Mouse (Mus musculus): ENCODE measurements at regions not wholly inside any gene's neighbourhood (a gene's known extent, or its start where the extent isn't known, plus 50 kb on each side); places are given as distances from the start of the nearest gene placed in this dataset.

- H3K9ac ChIP-seq (ENCODE audit: control insufficient read depth, low read depth, low read length, poor library complexity, severe bottlenecking) = no peak overlapping the region
- no peaks in the 10 kb centered on the region for H3K9me3 ChIP-seq (replicated peaks; ENCODE audit: insufficient read depth, low read length)
- H3K4me1 ChIP-seq (ENCODE audit: control insufficient read depth in 1 of 2, insufficient read depth in 2 of 2, low read length in 2 of 2) = no peaks in the 10 kb centered on the region
- H3K79me2 ChIP-seq (ENCODE audit: control insufficient read depth, insufficient read depth, low read length, poor library complexity) = no peaks in the 10 kb centered on the region
- H3K36me3 ChIP-seq (ENCODE audit: control insufficient read depth in 1 of 2, insufficient read depth in 2 of 2, low read length in 2 of 2) = no peaks in the 10 kb centered on the region
- no peak for TF ChIP-seq MAZ (IDR thresholded peaks at IDR 0.05; ENCODE audit: low read depth, low read length)
- TF ChIP-seq NRF1 (IDR thresholded peaks at IDR 0.05; ENCODE audit: insufficient read depth, low read depth, low read length, poor library complexity, severe bottlenecking) = no peak
- TF ChIP-seq MYB (IDR thresholded peaks at IDR 0.05; ENCODE audit: low read depth, low read length) = no peak
- TF ChIP-seq E2F4 (IDR thresholded peaks at IDR 0.05; ENCODE audit: borderline replicate concordance, low read depth, low read length) = no peak
- TF ChIP-seq GATA1 (IDR thresholded peaks at IDR 0.05; ENCODE audit: low read depth, low read length) = no peak
- no peak for TF ChIP-seq POLR2AphosphoS2 (IDR thresholded peaks at IDR 0.05; ENCODE audit: low read length)
- TF ChIP-seq TCF12 (IDR thresholded peaks at IDR 0.05; ENCODE audit: low read depth, low read length) = no peak
- no peak for TF ChIP-seq KAT2A (conservative IDR thresholded peaks at IDR 0.05; ENCODE audit: low read depth, low read length)
- no peak for TF ChIP-seq SIN3A (IDR thresholded peaks at IDR 0.05; ENCODE audit: low read length)
- TF ChIP-seq POLR2A (IDR thresholded peaks at IDR 0.05; ENCODE audit: control insufficient read depth in 1 of 2, insufficient read depth in 1 of 2, low read depth in 1 of 2, low read length in 2 of 2, poor library complexity in 1 of 2) = no peak
- TF ChIP-seq ZNF384 (IDR thresholded peaks at IDR 0.05; ENCODE audit: low read depth, low read length) = no peak
- no peak for DNase-seq (ENCODE audit: low read depth, low spot score)
- H3K27me3 ChIP-seq (ENCODE audit: control insufficient read depth in 1 of 2, insufficient read depth in 2 of 2, low read length in 2 of 2) = no peaks in the 10 kb centered on the region
- H3K4me3 ChIP-seq (ENCODE audit: control insufficient read depth in 1 of 2, insufficient read depth in 1 of 2, low read depth in 2 of 2, low read length in 2 of 2) = no peak overlapping the region
- H3K27ac ChIP-seq (ENCODE audit: control insufficient read depth, low read depth, low read length) = no peak overlapping the region
Observed at GRCm38 (mm10) chr6:73386261-73386660, 83.2 kb downstream of the 4931417E11Rik start.

DNA sequence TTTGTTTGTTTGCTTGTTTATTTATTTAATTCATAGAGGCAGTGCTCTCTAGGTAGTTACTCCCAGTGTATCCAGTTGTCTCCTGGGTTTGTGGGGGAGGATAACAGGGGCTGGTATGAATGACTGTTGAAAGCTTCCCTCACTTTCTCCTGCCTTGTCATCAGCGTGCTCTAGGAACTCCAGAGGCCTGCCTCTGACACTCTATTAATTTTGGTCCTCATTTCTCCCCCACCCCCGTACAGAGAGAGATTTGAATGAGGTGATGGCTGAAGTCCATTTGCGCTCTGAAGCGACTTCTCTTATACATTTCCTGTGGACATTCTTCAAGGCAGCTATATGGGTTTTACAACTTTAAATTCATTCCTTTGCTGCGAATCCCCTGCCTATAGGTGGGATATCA is 89.6 kb downstream of the 4931417E11Rik start:
- no peak overlapping the region for H3K4me3 ChIP-seq (ENCODE audit: control insufficient read depth in 1 of 2, insufficient read depth in 1 of 2, low read depth in 2 of 2, low read length in 2 of 2)
- TF ChIP-seq ETS1 (IDR thresholded peaks at IDR 0.05; ENCODE audit: low read depth, low read length) = no peak
- TF ChIP-seq POLR2AphosphoS5 (IDR thresholded peaks at IDR 0.05; ENCODE audit: borderline replicate concordance, low read depth, low read length) = no peak
- H3K9ac ChIP-seq (ENCODE audit: control insufficient read depth, low read depth, low read length, poor library complexity, severe bottlenecking) = no peak overlapping the region
- no peak for DNase-seq (ENCODE audit: low read depth, low spot score)
- H3K27ac ChIP-seq (ENCODE audit: control insufficient read depth, low read depth, low read length) = no peak overlapping the region
- no peaks in the 10 kb centered on the region for H3K79me2 ChIP-seq (ENCODE audit: control insufficient read depth, insufficient read depth, low read length, poor library complexity)
- no peaks in the 10 kb centered on the region for H3K9me3 ChIP-seq (replicated peaks; ENCODE audit: insufficient read depth, low read length)
- H3K27me3 ChIP-seq (ENCODE audit: control insufficient read depth in 1 of 2, insufficient read depth in 2 of 2, low read length in 2 of 2) = no peaks in the 10 kb centered on the region
- H3K4me1 ChIP-seq (ENCODE audit: control insufficient read depth in 1 of 2, insufficient read depth in 2 of 2, low read length in 2 of 2) = no peaks in the 10 kb centered on the region
- H3K36me3 ChIP-seq (ENCODE audit: control insufficient read depth in 1 of 2, insufficient read depth in 2 of 2, low read length in 2 of 2) = no peaks in the 10 kb centered on the region

GRCm38 (mm10) chr6:73377884-73378283 is 91.6 kb downstream of the 4931417E11Rik start:
- Histone ChIP-seq H3K27ac (ENCODE audit: control insufficient read depth, low read depth, low read length) (no peak overlapping the region), H3K27me3 (ENCODE audit: control insufficient read depth in 1 of 2, insufficient read depth in 2 of 2, low read length in 2 of 2) (no peaks in the 10 kb centered on the region), H3K79me2 (ENCODE audit: control insufficient read depth, insufficient read depth, low read length, poor library complexity) (no peaks in the 10 kb centered on the region), H3K9me3 (replicated peaks; ENCODE audit: insufficient read depth, low read length) (no peaks in the 10 kb centered on the region), H3K36me3 (ENCODE audit: control insufficient read depth in 1 of 2, insufficient read depth in 2 of 2, low read length in 2 of 2) (no peaks in the 10 kb centered on the region), H3K4me3 (ENCODE audit: control insufficient read depth in 1 of 2, insufficient read depth in 1 of 2, low read depth in 2 of 2, low read length in 2 of 2) (no peak overlapping the region), H3K9ac (ENCODE audit: control insufficient read depth, low read depth, low read length, poor library complexity, severe bottlenecking) (no peak overlapping the region), H3K4me1 (ENCODE audit: control insufficient read depth in 1 of 2, insufficient read depth in 2 of 2, low read length in 2 of 2) (no peaks in the 10 kb centered on the region)
- no peak for DNase-seq (ENCODE audit: low read depth, low spot score)
- TF ChIP-seq EP300 (IDR thresholded peaks at IDR 0.05; ENCODE audit: low read depth in 1 of 2, low read length in 2 of 2) (no peak), E2F4 (IDR thresholded peaks at IDR 0.05; ENCODE audit: borderline replicate concordance, low read depth, low read length) (no peak), MYB (IDR thresholded peaks at IDR 0.05; ENCODE audit: low read depth, low read length) (no peak), SIN3A (IDR thresholded peaks at IDR 0.05; ENCODE audit: low read length) (no peak), MXI1 (IDR thresholded peaks at IDR 0.05; ENCODE audit: low read depth, low read length) (no peak), GABPA (IDR thresholded peaks at IDR 0.05; ENCODE audit: low read depth, low read length) (no peak), CHD1 (IDR thresholded peaks at IDR 0.05; ENCODE audit: low read depth, low read length) (no peak), RCOR1 (IDR thresholded peaks at IDR 0.05; ENCODE audit: low read depth, low read length) (no peak), CTCF (IDR thresholded peaks at IDR 0.05 in 2 of 3, conservative IDR thresholded peaks at IDR 0.05 in 1 of 3; ENCODE audit: control insufficient read depth in 1 of 3, insufficient read depth in 1 of 3, low read depth in 2 of 3, low read length in 3 of 3, poor library complexity in 1 of 3, severe bottlenecking in 1 of 3) (no peak)

Data from MEL (cell line).